Mouse (Mus musculus): ENCODE data around the gene Usp27x. TPM values are rescaled to one million over a fixed set of nuclear protein-coding genes. Genes with fewer than 3 reads are reported as not detected.

Gene Usp27x
- total RNA-seq (2021) = 10 to 100 TPM; 12.4 to 14.4 TPM

DNA sequence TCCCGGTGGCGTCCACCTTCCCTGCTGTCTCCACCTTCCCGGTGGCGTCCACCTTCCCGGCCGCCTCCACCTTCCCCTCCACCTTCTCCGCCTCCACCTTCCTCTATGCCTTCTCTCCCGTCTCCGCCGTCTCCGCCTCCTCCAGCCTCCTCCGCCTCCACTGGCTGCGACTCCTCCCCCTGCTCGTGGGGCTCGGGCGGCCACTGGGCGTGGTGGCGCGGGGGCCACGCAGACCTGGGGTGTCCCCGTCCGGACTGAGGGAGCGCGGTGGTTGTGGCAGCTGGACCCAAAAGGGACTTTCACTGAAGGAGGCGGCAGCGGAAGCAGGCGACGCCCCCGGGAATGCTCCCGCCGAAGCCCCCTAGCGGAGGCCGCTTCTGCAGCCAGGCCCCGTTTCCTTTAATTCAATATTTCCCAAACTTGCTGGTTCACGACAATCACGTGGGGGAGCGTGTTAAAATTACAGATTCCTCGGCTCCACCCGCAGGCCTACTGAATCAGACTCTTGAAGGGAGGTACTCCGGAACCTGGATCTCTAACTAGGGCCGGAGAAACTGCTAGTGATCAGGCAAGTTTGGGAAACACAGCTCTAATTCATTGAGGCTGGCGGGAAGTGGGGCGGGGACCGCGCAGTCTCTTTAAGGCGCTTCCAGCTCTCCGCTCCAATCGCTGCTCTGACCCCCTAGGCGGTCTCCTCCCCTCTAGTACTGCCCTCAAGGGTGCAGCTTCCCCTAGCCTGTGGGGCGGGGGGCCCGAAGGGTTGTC is at the start of gene Usp27x:
Usp27x (minus strand) TSS at position 115 of the 765 bp plus-strand sequence.
- DNase-seq (ENCODE audit: extremely low spot score in 1 of 2, low spot score in 1 of 2) = peak; percentile 46 to 66

DNA sequence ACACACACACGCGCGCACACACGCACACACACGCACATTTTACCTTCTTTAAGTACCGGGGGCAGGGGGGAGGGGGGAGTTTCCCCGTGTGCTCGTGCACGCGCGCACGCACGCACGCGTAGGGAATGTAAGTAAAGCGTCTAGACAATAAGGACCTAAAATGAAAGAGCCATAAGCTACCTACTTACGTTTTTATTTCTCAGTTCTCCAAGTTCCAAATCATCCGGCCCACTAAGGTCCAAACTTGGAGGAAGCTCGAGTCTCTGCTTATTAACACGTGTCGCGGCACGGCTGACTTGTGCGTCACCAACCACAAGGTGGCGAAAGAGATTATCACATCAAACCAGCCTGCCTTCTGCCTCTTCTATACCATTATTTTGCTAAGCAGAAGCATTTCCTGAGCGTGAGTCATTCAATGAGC is 47.1 kb upstream of the Usp27x start:
- peak; percentile 46 to 61 for DNase-seq (ENCODE audit: extremely low spot score in 1 of 2, low spot score in 1 of 2)

DNA sequence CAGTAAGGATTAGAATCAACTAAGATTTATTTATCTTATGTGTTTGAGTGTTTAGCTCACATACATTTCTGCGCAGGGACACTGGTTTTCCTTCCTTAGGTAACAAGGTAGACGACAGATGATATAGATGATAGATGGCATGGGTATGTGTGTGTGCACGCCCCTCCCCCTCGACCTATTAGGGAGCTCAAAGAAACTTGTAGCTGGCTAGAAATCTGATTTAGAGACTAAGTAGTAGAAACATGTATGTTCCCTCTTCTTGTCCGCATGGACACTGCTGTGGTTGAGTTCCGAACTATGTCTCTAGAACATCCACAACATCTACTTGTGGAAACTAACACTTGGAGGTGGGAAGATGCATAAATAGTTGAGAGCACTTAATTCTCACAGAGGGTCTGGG is 46.5 kb upstream of the Usp27x start:
- DNase-seq (ENCODE audit: extremely low spot score in 1 of 2, low spot score in 1 of 2) = no peak

DNA sequence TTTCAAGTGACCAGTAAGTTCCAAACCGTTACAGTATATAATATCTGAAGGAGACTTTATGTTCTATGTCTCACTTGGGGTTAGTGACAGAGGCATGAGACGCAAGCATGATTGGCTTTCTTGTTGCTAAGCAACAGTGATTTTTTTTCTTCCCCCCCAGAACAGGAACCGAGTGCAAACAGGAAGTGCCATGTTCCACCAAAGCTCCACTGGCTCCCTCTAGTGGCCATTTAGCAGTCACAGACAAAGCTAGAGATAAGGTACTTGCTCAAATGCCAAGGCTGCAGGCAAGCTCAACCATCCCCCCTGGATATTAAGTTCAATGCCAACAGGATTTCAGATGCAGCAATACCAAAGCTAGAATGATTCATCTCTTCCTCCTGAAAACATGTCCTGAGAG is 45.4 kb upstream of the Usp27x start:
- DNase-seq (ENCODE audit: extremely low spot score in 1 of 2, low spot score in 1 of 2) = peak in 1 of 2 experiments; percentile 45

DNA sequence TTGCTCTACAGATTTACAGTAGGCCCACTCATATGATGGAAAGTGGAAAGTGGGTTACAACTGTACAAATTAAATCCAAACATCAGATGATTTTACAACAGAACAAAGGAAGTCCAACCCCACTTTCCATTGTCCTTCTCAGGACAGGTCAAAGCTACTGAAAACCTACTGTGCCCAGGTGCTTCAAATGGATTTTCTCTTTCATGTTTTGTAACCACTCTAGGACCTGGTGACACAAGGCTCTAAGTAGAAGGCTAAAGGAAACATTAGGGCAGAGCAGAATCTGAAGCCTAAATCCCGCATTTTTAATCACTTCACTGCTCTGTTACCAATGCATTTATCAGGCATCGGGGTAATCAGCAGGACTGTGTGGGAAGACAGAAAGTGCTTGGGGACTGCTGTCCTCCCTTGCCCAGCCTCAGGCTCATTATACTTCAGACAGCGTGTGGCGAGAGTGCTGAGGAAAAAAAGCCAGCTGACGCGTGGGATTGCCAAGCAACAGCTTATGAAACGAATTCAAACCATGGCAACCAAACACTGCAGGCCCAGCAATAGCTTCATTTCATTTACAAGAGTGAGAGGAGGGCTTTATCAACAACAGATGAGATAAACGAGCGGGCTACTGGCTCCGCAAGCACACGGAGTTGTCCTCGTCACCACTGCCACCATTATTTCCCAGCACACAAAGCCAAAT is 40.7 kb upstream of the Usp27x start:
- peak; percentile 44 to 52 for DNase-seq (ENCODE audit: extremely low spot score in 1 of 2, low spot score in 1 of 2)

DNA sequence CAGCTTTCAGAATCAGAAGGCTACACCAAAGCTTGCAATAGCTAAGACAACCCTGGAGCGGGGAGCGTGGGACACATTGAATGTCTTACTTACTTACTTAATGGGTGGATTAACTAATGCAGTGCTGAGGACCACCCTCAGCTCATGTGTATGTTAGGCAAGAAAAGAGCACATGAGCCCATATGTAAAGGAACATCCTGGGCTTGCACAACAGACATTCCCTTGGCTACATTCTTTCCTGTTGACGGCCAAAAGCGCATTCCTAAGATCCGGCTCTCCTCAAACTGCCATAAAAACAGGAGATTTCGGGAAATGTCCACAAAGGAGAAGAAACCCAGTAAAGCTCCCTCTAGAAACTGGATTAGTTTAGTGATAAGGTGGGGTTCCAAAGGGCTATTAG is 39.7 kb upstream of the Usp27x start:
- DNase-seq (ENCODE audit: extremely low spot score in 1 of 2, low spot score in 1 of 2) = no peak

DNA sequence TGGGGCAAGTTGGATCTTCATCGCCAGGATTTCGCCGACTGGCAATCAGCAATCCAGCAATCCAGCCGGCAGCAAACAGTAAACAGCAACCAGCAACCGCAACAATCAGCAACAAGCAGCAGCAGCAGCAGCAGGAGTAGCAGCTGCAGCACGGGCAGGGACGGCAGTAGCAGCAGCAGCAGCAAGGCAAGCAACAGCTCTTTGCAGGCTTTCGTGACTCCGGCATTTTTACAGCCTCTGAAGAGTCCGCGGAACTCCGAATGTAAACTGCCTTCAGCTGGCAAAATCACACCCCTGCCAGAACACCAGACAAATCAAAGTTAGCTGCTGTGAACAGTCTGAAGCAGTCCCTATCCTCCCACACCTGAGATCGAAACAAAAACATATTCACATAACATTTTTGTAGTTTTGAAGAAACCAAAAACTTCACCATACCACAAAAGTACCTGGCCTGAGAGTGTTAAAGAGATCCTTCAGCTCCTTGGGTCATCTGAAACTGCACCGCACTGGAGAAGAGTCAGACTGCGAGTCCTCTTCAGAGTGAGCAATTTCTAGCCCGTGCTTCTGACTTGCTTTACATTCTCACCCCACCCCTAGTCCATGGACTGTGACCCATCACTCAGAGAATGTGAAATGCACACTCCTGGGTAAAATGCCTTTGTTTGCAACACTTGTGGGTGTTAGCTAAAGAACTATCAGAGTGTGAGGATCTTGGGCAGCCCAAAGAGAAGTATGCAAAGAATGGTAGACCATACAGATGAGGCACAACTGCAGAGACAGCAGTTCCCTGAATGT is 36.8 kb upstream of the Usp27x start:
- no peak for DNase-seq (ENCODE audit: extremely low spot score in 1 of 2, low spot score in 1 of 2)

DNA sequence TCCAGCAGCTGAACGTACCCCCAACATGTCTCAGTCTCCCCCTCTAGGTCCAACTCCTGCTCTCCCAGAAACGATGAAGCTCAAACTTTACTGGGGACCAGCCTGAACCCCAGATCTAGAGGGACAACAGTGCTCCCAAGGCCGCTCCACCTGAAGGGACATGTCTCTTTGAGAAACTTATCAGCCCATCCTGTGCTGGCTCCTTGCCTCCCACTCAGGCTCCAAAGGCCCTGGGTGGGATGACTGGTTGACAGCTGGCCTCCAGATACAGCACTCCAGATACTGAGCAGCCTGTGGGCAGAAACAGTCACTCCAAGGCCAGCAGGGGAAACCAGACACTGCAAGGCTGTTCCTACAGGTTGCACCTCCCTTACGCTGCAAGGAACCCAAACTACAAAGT is 956 bp upstream of the Usp27x start:
- DNase-seq (ENCODE audit: extremely low spot score in 1 of 2, low spot score in 1 of 2) = no peak

DNA sequence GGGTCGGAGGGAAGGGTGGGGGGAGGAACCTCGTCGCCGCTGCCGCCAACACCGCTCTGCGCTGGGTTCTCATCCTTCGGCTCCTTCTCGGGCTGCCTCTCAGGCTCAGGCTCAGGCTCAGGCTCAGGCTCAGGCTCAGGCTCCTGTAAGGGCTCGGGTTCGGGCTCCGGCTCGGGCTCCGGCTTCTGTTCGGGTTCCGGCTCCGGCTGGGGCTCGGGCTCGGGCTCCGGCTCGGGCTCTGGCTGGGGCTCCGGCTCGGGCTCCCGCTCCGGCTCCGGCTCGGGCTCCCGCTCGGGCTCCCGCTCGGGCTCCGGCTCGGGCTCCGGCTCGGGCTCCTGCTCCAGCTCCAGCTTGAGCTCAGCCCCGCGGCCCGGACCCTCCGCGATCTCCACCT is 311 bp downstream of the Usp27x start:
- no peak for DNase-seq (ENCODE audit: extremely low spot score in 1 of 2, low spot score in 1 of 2)

DNA sequence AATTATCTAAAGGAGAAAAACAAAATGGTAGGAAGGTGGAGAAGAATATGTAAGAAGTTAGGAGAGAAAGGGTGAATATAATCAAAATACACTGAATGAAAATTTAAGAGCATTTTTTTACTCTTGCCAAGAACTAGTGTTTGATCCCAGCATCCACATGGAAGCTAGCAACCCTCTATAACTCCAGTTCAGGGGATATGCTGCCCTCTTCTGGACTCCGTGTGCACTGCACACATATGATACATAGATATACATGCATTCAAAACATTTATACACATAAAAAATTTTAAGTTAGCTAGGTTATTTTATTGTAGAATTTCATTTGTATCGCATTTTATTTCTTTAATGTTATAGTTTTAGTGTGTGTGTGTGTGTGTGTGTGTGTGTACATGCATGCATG is 50.2 kb downstream of the Usp27x start:
- DNase-seq (ENCODE audit: extremely low spot score in 1 of 2, low spot score in 1 of 2) = no peak

DNA sequence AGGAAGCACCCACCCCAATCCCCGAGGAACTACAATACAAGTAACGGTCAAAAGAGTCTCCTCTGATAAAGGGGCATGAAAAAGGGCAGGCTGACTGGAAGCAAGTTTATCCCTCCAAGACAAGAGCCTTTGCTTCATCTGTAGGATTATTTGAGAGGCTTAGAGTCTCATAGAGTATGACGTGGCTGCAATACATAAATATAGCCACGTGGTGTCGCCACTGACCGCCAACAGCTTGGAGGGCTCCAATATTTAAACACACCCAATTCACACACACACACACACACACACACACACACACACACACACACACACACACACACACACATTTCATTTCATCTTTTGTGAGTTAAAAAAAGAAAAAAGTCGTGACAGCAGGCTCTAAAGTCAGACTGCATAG is 53.3 kb downstream of the Usp27x start:
- peak; percentile 34 to 64 for DNase-seq (ENCODE audit: extremely low spot score in 1 of 2, low spot score in 1 of 2)

Other genes with a start within 250 kb of the Usp27x start
- gene Clcn5, start 56.5 kb downstream of the Usp27x start, total RNA-seq (2021) = 1 to 10 TPM; 8.3 to 8.4 TPM
- gene Foxp3, start 197.8 kb upstream of the Usp27x start, total RNA-seq (2021) = under 1 TPM in 1 of 2 experiments, not detected in 1; 0.21 TPM
- gene Ppp1r3f, start 198.5 kb upstream of the Usp27x start, total RNA-seq (2021) = 10 to 100 TPM; 17.4 to 17.8 TPM
- 10 to 100 TPM; 20.9 to 25.2 TPM for gene Ccdc22, start 229.7 kb upstream of the Usp27x start, total RNA-seq (2021)
- not detected for gene Cacna1f, start 231.3 kb upstream of the Usp27x start, total RNA-seq (2021)